Mouse (Mus musculus) C2C12 (cell line): ENCODE measurements around the gene Zfp866.

Experiments
- CEBPB ChIP-seq: IDR thresholded peaks from one replicate; pipeline ENCODE4 v1.6.1; 2011; ENCODE audit warnings: low read depth, mild to moderate bottlenecking, control low read depth, moderate library complexity
- CTCF ChIP-seq: IDR thresholded peaks from one replicate; pipeline ENCODE4 v1.5.1; 2011; ENCODE audit not compliant: control insufficient read depth, insufficient read depth, insufficient read length
- MAX ChIP-seq: IDR thresholded peaks from one replicate; pipeline ENCODE4 v1.6.1; 2011; ENCODE audit warnings: mild to moderate bottlenecking, control low read depth
- MYOD1 ChIP-seq: IDR thresholded peaks from one replicate; pipeline ENCODE4 v1.6.1; 2011; ENCODE audit warnings: low read depth; ENCODE audit not compliant: control insufficient read depth, insufficient read length
- MYOG ChIP-seq: IDR thresholded peaks from one replicate; pipeline ENCODE4 v1.6.1; 2011; ENCODE audit not compliant: control insufficient read depth, insufficient read length; ENCODE audit errors: extremely low read depth
- USF1 ChIP-seq: IDR thresholded peaks from one replicate; pipeline ENCODE4 v1.6.1; 2011; ENCODE audit warnings: low read depth, mild to moderate bottlenecking, control low read depth, moderate library complexity

DNA sequence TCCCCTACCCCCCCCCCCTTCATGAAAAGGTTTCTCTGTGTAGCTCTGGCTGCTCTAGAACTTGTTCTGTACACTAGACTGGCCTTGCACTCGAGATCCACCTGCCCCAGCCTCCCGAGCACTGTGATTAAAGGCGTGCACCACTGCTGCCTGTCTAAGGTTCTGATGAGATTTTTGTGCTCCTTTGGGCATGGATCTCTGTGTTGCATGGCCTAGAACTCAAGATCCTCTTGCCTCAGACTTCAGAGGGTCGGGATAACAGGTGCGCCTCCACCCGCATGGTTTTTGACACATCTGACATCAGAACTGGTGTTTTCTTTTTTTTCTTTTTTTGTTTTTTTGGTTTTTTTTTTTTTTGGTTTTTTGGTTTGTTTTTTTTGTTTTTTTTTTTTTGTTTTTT, 13.6 kb upstream of the Zfp866 start:
- no peak for TF ChIP-seq CTCF
- TF ChIP-seq MYOD1 = no peak
- no peak for TF ChIP-seq MAX
- no peak for TF ChIP-seq MYOG
- no peak for TF ChIP-seq USF1
- no peak for TF ChIP-seq CEBPB
